Mouse (Mus musculus) lung, adult 2 months (tissue): ENCODE measurements around the gene Ube4b.

Experiments
- CTCF ChIP-seq: fragments of 200-500 bp; IDR thresholded peaks from 2 replicates; pipeline ENCODE4 v1.5.1; 2011; ENCODE audit warnings: mild to moderate bottlenecking, low read length, control low read depth; ENCODE audit not compliant: insufficient read depth
- POLR2A ChIP-seq: fragments of 200-500 bp; IDR thresholded peaks from 2 replicates; pipeline ENCODE4 v1.6.1; 2011; ENCODE audit warnings: low read depth, mild to moderate bottlenecking, control low read depth, low read length, borderline replicate concordance; ENCODE audit errors: extremely low read depth

GRCm38 (mm10) chr4:149364896-149365295 lies 61.7 kb downstream of the Ube4b start:
- TF ChIP-seq CTCF: no peak
- no peak for TF ChIP-seq POLR2A
